12 mouse cellular contexts compared by ENCODE assay signal in the genomic region with DNA sequence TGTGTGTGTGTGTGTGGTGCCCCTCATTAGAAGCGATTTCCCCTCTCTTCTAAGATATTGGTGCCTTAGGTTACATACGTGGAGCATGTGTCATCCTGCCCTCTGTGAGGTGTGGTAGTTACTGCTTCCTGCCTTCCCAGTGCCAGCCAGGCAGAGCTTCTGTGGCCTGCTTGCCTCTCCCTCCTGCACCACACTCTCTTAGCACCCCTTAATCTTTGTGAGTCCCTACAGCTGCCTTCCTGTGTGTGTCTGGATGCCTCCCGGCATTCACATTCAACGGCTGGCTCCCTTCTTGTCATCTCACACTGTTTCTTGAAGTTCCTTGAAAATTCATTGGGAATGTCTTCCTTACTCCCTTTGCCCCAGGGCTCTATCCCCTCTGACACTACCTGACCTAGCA.
DNase-seq lines count a peak whose midpoint lies in the region; ATAC-seq and TF ChIP-seq lines count a peak whose summit lies in the region.
"Had no signal": no experiment of that assay in that cellular context is flagged by ENCODE, and none has a peak within 500 bp of the region (broad histone marks: within the 10 kb centered on the region; RNA-seq: fewer than 3 reads in every experiment).

No protein-coding gene starts in this region.

- DNase-seq in heart, adult 18-20 months = no peak
- DNase-seq in left cerebral cortex, postnatal 25 days (ENCODE audit: low spot score in 2 of 2) = no peak
- no peak for DNase-seq in gastrocnemius, postnatal 36 days
- DNase-seq: thymus, adult 18-20 months had no signal

- ATAC-seq in heart, embryonic 12.5 days (ENCODE audit: insufficient number of reproducible peaks, low FRiP score) = no peak
- no peak for ATAC-seq in megakaryocyte, adult 5-6 weeks (ENCODE audit: poor library complexity, severe bottlenecking)
- peak; percentile 64; the same call in 1 of the 2 replicates for ATAC-seq in intestine, postnatal 0 days
- ATAC-seq in stomach, embryonic 14.5 days (ENCODE audit: insufficient number of reproducible peaks, insufficient read depth, low FRiP score, low read depth) = no peak
- ATAC-seq: forebrain, embryonic 15.5 days had no signal

- no peaks in the 10 kb centered on the region for H3K36me3 ChIP-seq in heart, embryonic 12.5 days
- no peaks in the 10 kb centered on the region for H3K36me3 ChIP-seq in megakaryocyte, embryonic 14.5 days (replicated peaks; ENCODE audit: low read length)
- H3K36me3 ChIP-seq in intestine, postnatal 0 days (ENCODE audit: control insufficient read depth, insufficient read depth) = no peaks in the 10 kb centered on the region
- no peaks in the 10 kb centered on the region for H3K36me3 ChIP-seq in stomach, embryonic 14.5 days (ENCODE audit: control insufficient read depth, insufficient read depth, low read length)
- H3K36me3 ChIP-seq: forebrain, embryonic 15.5 days had no signal

- H3K4me2 ChIP-seq in heart, embryonic 12.5 days = peak overlapping the region; percentile 53
- peak overlapping the region; percentile 40; the same call in 1 of the 2 replicates for H3K4me2 ChIP-seq in intestine, postnatal 0 days (replicated peaks; ENCODE audit: low read depth)
- no peak overlapping the region for H3K4me2 ChIP-seq in stomach, embryonic 14.5 days (replicated peaks; ENCODE audit: low read depth, low read length)
- H3K4me2 ChIP-seq: forebrain, embryonic 15.5 days had no signal

- no peak overlapping the region for H3K9ac ChIP-seq in heart, embryonic 12.5 days
- H3K9ac ChIP-seq in intestine, postnatal 0 days (ENCODE audit: low read depth, low read length) = no peak overlapping the region
- H3K9ac ChIP-seq in stomach, embryonic 14.5 days (replicated peaks; ENCODE audit: low read depth, low read length) = no peak overlapping the region
- H3K9ac ChIP-seq: forebrain, embryonic 15.5 days had no signal

- no peaks in the 10 kb centered on the region for H3K27me3 ChIP-seq in heart, embryonic 12.5 days (replicated peaks)
- no peaks in the 10 kb centered on the region for H3K27me3 ChIP-seq in megakaryocyte, embryonic 14.5 days (replicated peaks)
- no peaks in the 10 kb centered on the region for H3K27me3 ChIP-seq in intestine, postnatal 0 days (replicated peaks; ENCODE audit: control insufficient read depth, insufficient read depth, low read length)
- H3K27me3 ChIP-seq in stomach, embryonic 14.5 days (ENCODE audit: control insufficient read depth, insufficient read depth, low read length) = no peaks in the 10 kb centered on the region
- H3K27me3 ChIP-seq: forebrain, embryonic 15.5 days had no signal

- TF ChIP-seq CTCF in intestine, postnatal 0 days (IDR thresholded peaks at IDR 0.05; ENCODE audit: low read depth) = no peak

- H3K27ac ChIP-seq in heart, embryonic 12.5 days (ENCODE audit: poor library complexity, severe bottlenecking) = peak overlapping the region; percentile 93
- peak overlapping the region; percentile 46; the same call in 1 of the 2 replicates for H3K27ac ChIP-seq in intestine, postnatal 0 days (ENCODE audit: low read depth, low read length)
- H3K27ac ChIP-seq in stomach, embryonic 14.5 days (ENCODE audit: low read length) = peak overlapping the region; percentile 70
- H3K27ac ChIP-seq: forebrain, embryonic 15.5 days; macrophage had no signal

- no peak overlapping the region for H3K4me3 ChIP-seq in heart, embryonic 12.5 days
- H3K4me3 ChIP-seq in megakaryocyte, embryonic 14.5 days (replicated peaks) = peak overlapping the region; percentile 64
- H3K4me3 ChIP-seq in intestine, postnatal 0 days (ENCODE audit: low read depth, low read length) = no peak overlapping the region
- no peak overlapping the region for H3K4me3 ChIP-seq in stomach, embryonic 14.5 days (ENCODE audit: low read depth, low read length)
- H3K4me3 ChIP-seq: forebrain, embryonic 15.5 days; layer of hippocampus, adult 2 months had no signal

- H3K9me3 ChIP-seq in heart, embryonic 12.5 days (replicated peaks) = no peaks in the 10 kb centered on the region
- H3K9me3 ChIP-seq in megakaryocyte, embryonic 14.5 days = no peaks in the 10 kb centered on the region
- no peaks in the 10 kb centered on the region for H3K9me3 ChIP-seq in intestine, postnatal 0 days (ENCODE audit: control insufficient read depth)
- H3K9me3 ChIP-seq in stomach, embryonic 14.5 days (ENCODE audit: control insufficient read depth, low read depth, low read length) = no peaks in the 10 kb centered on the region
- H3K9me3 ChIP-seq: forebrain, embryonic 15.5 days had no signal

- intact Hi-C loops in left cerebral cortex, postnatal 25 days (cut with DNase I) = no loop called here
- intact Hi-C loops in gastrocnemius, postnatal 36 days (cut with DNase I) = no loop called here

- WGBS in heart, embryonic 12.5 days = 21% methylated on average over 4 of the region's 4 CpGs
- 17% methylated on average over 4 of the region's 4 CpGs for WGBS in intestine, postnatal 0 days
- WGBS in stomach, embryonic 14.5 days = 23% methylated on average over 4 of the region's 4 CpGs

- H3K4me1 ChIP-seq in heart, embryonic 12.5 days (replicated peaks) = peaks cover 48% of the 10 kb centered on the region
- H3K4me1 ChIP-seq in megakaryocyte, embryonic 14.5 days = peaks cover 41% of the 10 kb centered on the region
- peaks cover 15% of the 10 kb centered on the region; the same call in 1 of the 2 replicates for H3K4me1 ChIP-seq in intestine, postnatal 0 days (replicated peaks; ENCODE audit: control insufficient read depth, insufficient read depth, low read length)
- H3K4me1 ChIP-seq in stomach, embryonic 14.5 days (ENCODE audit: control insufficient read depth, insufficient read depth, low read length) = peaks cover 30% of the 10 kb centered on the region
